Mouse (Mus musculus): Measurements from ENCODE around the gene Tmem106c.

GRCm38 (mm10) chr15:97999546-97999945 is 35.5 kb downstream of the Tmem106c start:
- no peak for TF ChIP-seq CTCF (IDR thresholded peaks at IDR 0.05; ENCODE audit: extremely low read depth, insufficient read depth, low read length)
- TF ChIP-seq POLR2A (IDR thresholded peaks at IDR 0.05; ENCODE audit: extremely low read depth, insufficient read depth, low read length): no peak
